Mouse (Mus musculus) forebrain, postnatal 0 days (tissue): ENCODE measurements around the gene Ttll11. TPM values are rescaled to one million over a fixed set of nuclear protein-coding genes. Genes with fewer than 3 reads are reported as not detected.

Source experiments
- ATAC-seq: fragments of 200-750 bp; cut with Nextera tagmentation; 2 replicates; pipeline ENCODE4 v1.8.0; 2017; ENCODE audit warnings: mild to moderate bottlenecking, moderate library complexity
- DNase-seq: peaks from one replicate; pipeline ENCODE4 v3.0.0-alpha.2; 2015
- H3K27ac ChIP-seq: fragments of 300-500 bp; sonication (generic); 2 replicates; pipeline ENCODE4 v1.5.1; 2014; ENCODE audit warnings: low read depth, mild to moderate bottlenecking, antibody characterized with exemption, low read length, moderate library complexity, mixed read lengths
- H3K27me3 ChIP-seq: fragments of 300-500 bp; sonication (generic); 2 replicates; pipeline ENCODE4 v1.6.1; 2014; ENCODE audit warnings: mild to moderate bottlenecking, low read length, mixed read lengths; ENCODE audit not compliant: insufficient read depth
- H3K36me3 ChIP-seq: fragments of 300-500 bp; sonication (generic); 2 replicates; pipeline ENCODE4 v1.6.1; 2014; ENCODE audit warnings: mild to moderate bottlenecking, moderate library complexity; ENCODE audit not compliant: insufficient read depth
- H3K4me1 ChIP-seq: fragments of 300-500 bp; sonication (generic); 2 replicates; pipeline ENCODE4 v1.6.1; 2014; ENCODE audit warnings: antibody characterized with exemption; ENCODE audit not compliant: insufficient read depth
- H3K4me2 ChIP-seq: fragments of 300-500 bp; sonication (generic); 2 replicates; pipeline ENCODE4 v1.6.1; 2014; ENCODE audit warnings: low read depth, mild to moderate bottlenecking, moderate library complexity
- H3K4me3 ChIP-seq: fragments of 300-500 bp; sonication (generic); 2 replicates; pipeline ENCODE4 v1.5.1; 2014; ENCODE audit warnings: low read depth, low read length, mixed read lengths
- H3K9ac ChIP-seq: fragments of 300-500 bp; sonication (generic); 2 replicates; pipeline ENCODE4 v1.6.1; 2014; ENCODE audit warnings: mild to moderate bottlenecking
- H3K9me3 ChIP-seq: fragments of 300-500 bp; sonication (generic); 2 replicates; pipeline ENCODE4 v1.6.1; 2016; ENCODE audit warnings: low read length
- CTCF ChIP-seq: sonication (generic); IDR thresholded peaks from 2 replicates; pipeline ENCODE4 v1.5.1; 2016; ENCODE audit warnings: antibody characterized with exemption, control low read depth, low read depth
- WGBS: fragments of 180-500 bp; shearing (Covaris S2); extraction: QIAGEN DNeasy Blood & Tissue Kit; methylation state at CpG from one replicate; pipeline ENCODE4 v1.1.7; 2014; 5-methylcytosine and 5-hydroxymethylcytosine counted together
- polyA plus RNA-seq: library from polyadenylated mRNA; unstranded; fragments of >200 nt; fragmentation: Nextera tagmentation; extraction: Ambion mirVana; gene quantifications from 2 replicates; pipeline ENCODE4 v1.2.1, GENCODE M21; 2015
- total RNA-seq: library from RNA; depleted of rRNA; stranded (reverse); fragments of >200 nt; gene quantifications from 2 replicates; pipeline ENCODE4 v1.2.3, GENCODE M21; 2014

Gene Ttll11
- total and polyA plus RNA-seq, 2 experiments from 2014 or later: 7.2 to 9.2 TPM

- Histone ChIP-seq H3K4me2 (no peak overlapping the region), H3K9ac (no peak overlapping the region), H3K27me3 (no peaks in the 10 kb centered on the region; the same call in 1 of the 2 replicates), H3K9me3 (no peaks in the 10 kb centered on the region), H3K4me1 (no peaks in the 10 kb centered on the region), H3K4me3 (no peak overlapping the region), H3K36me3 (no peaks in the 10 kb centered on the region), H3K27ac (no peak overlapping the region)
- no peak for TF ChIP-seq CTCF
- ATAC-seq (no peak), DNase-seq (no peak)
- 89% methylated on average over 3 of the region's 3 CpGs for WGBS
Observed at GRCm38 (mm10) chr2:35992259-35992658, 12.5 kb upstream of the Ttll11 start.

GRCm38 (mm10) chr2:35983869-35984268 is 4.2 kb upstream of the Ttll11 start:
- 0 out of 2 replicates have a peak, but pooled peaks have one; percentile 10 for ATAC-seq
- Histone ChIP-seq H3K4me2 (no peak overlapping the region), H3K27me3 (no peaks in the 10 kb centered on the region; the same call in 1 of the 2 replicates), H3K4me1 (0 out of 2 replicates have a peak, but pooled peaks cover 5% of the 10 kb centered on the region), H3K36me3 (no peaks in the 10 kb centered on the region), H3K27ac (no peak overlapping the region), H3K4me3 (no peak overlapping the region), H3K9ac (no peak overlapping the region), H3K9me3 (no peaks in the 10 kb centered on the region)
- 2% methylated on average over 7 of the region's 7 CpGs for WGBS
- peak; percentile 82 for TF ChIP-seq CTCF
- peak; percentile 83 for DNase-seq

DNA sequence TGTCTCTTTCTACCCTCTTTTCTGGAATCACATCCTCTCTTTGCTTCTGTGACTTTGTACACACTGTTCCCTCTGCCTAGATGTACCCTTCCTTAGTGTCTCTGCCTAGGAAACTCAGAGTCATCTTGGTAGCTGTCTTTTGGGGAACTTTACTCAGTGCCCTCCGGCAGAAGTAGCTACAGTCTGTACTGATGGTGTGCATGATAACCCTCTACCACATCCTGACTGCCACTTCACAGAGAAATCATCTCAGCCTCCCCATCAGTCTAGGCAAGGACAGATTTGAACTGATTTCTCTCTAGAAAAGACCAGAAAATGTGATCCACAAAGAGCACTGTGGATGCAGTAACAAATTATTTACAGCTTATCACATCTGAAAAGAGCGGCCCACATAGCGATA is 2.2 kb upstream of the Ttll11 start:
- Histone ChIP-seq H3K27me3 (no peaks in the 10 kb centered on the region), H3K9me3 (no peaks in the 10 kb centered on the region), H3K9ac (no peak overlapping the region), H3K4me1 (peaks cover 23% of the 10 kb centered on the region), H3K4me3 (no peak overlapping the region), H3K36me3 (no peaks in the 10 kb centered on the region), H3K27ac (no peak overlapping the region), H3K4me2 (no peak overlapping the region)
- WGBS: 81% methylated on average over 3 of the region's 3 CpGs
- no peak for ATAC-seq
- no peak for TF ChIP-seq CTCF
- no peak for DNase-seq

DNA sequence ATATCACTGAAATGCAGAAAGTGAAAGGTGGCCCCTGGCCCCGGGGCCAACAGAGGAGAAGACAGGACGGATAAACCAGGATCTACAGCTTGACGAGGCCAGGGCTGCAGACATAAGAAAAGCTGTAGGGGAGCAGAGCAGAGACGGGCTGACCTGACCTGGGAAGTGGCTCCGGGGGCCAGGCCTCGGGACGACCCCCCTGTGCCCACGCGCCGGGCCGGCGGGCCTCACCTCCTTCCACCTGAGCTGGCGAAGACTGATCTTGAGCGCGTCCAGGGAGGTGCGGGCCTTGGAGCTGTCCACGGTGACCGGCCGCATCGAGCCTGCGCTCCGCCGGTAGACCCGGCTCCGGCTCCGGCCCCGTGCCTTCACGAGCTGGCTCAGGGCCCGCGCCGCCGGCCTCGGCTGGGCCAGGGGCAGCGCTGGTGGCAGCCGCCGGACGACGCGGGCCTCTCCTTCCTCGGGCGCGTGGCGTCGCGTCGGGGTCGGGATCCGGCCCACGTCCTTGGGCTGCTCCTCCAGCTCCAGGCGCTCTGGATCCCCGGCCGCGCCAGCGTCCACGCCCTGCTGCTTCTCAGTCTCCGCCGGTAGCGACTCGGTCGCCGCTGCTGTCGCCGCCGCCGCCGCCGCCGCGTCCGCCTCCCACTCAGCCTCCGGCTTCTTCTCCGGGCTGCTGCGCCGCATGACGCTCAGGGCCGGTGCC is 621 bp downstream of the Ttll11 start:
- ATAC-seq: peak; percentile 67
- DNase-seq: no peak
- Histone ChIP-seq H3K27me3 (no peaks in the 10 kb centered on the region), H3K9me3 (no peaks in the 10 kb centered on the region), H3K9ac (peak overlapping the region; percentile 96), H3K4me2 (peak overlapping the region; percentile 100), H3K4me3 (peak overlapping the region; percentile 75), H3K27ac (peak overlapping the region; percentile 90), H3K36me3 (no peaks in the 10 kb centered on the region), H3K4me1 (peaks cover 23% of the 10 kb centered on the region)
- no peak for TF ChIP-seq CTCF
- WGBS: 3% methylated on average over 35 of the region's 76 CpGs

- Histone ChIP-seq H3K4me2 (peak overlapping the region; percentile 100), H3K4me3 (peak overlapping the region; percentile 75), H3K9me3 (no peaks in the 10 kb centered on the region), H3K27me3 (no peaks in the 10 kb centered on the region), H3K9ac (peak overlapping the region; percentile 96), H3K36me3 (no peaks in the 10 kb centered on the region), H3K27ac (peak overlapping the region; percentile 90), H3K4me1 (peaks cover 23% of the 10 kb centered on the region)
- DNase-seq: peak; percentile 39
- ATAC-seq: peak; percentile 55
- WGBS: 14% methylated on average over 15 of the region's 15 CpGs
- no peak for TF ChIP-seq CTCF
Observed at GRCm38 (mm10) chr2:35978276-35978933, 1.3 kb downstream of the Ttll11 start.

GRCm38 (mm10) chr2:35977749-35978148 is 2.0 kb downstream of the Ttll11 start:
- no peak overlapping the region for H3K27ac ChIP-seq
- no peak overlapping the region for H3K9ac ChIP-seq
- no peak for TF ChIP-seq CTCF
- no peak for ATAC-seq
- H3K36me3 ChIP-seq: no peaks in the 10 kb centered on the region
- H3K9me3 ChIP-seq: no peaks in the 10 kb centered on the region
- 94% methylated on average over 3 of the region's 3 CpGs for WGBS
- H3K27me3 ChIP-seq: no peaks in the 10 kb centered on the region
- no peak for DNase-seq
- peak overlapping the region; percentile 100 for H3K4me2 ChIP-seq
- H3K4me3 ChIP-seq: no peak overlapping the region
- peaks cover 23% of the 10 kb centered on the region for H3K4me1 ChIP-seq
